Mouse (Mus musculus): ENCODE results near the gene Ccdc8. TPM values are rescaled to one million over a fixed set of nuclear protein-coding genes. Genes with fewer than 3 reads are reported as not detected.

Ccdc8 gene
- total and polyA plus RNA-seq, 2 experiments from 2014 or later, result 11.7 to 31.2 TPM

DNA sequence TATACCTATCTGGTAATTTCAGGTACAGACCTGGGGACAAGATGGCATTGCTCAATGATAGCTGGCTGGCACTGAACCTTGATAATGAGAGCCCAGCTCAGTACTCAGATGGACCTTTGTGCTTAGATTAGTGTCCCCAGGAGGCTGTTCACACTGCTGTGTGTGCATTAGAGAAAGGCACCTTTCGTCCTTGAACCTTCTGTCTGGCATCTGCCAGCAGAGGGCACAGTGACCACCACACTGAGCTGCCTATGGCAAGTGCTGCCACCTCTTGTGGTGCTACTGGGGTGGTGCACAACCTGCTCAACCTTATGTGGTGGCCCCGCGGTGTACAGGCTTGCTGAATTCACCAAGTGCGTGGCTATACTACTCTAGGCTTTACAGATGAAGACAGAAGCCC is 14.8 kb downstream of the Ccdc8 start:
- Histone ChIP-seq H3K4me2 (ENCODE audit: low read depth, low read length) (no peak overlapping the region), H3K27me3 (ENCODE audit: control insufficient read depth, insufficient read depth, low read length) (no peaks in the 10 kb centered on the region), H3K27ac (ENCODE audit: low read depth) (no peak overlapping the region), H3K36me3 (replicated peaks; ENCODE audit: control insufficient read depth, insufficient read depth, low read length) (peaks cover 84% of the 10 kb centered on the region), H3K4me1 (ENCODE audit: control insufficient read depth, insufficient read depth) (peaks cover 16% of the 10 kb centered on the region), H3K9me3 (replicated peaks; ENCODE audit: control insufficient read depth, low read length) (no peaks in the 10 kb centered on the region), H3K9ac (replicated peaks; ENCODE audit: low read depth, low read length) (no peak overlapping the region), H3K4me3 (ENCODE audit: low read depth, low read length) (no peak overlapping the region)
- no peak for TF ChIP-seq EP300 (IDR thresholded peaks at IDR 0.05; ENCODE audit: low read depth)
- TF ChIP-seq CTCF (IDR thresholded peaks at IDR 0.05; ENCODE audit: low read depth), result peak; percentile 95
- DNase-seq (ENCODE audit: low spot score) (peak; percentile 72), ATAC-seq (ENCODE audit: insufficient read depth, low read depth) (peak; percentile 50)
- 71% methylated on average over 4 of the region's 4 CpGs for WGBS

DNA sequence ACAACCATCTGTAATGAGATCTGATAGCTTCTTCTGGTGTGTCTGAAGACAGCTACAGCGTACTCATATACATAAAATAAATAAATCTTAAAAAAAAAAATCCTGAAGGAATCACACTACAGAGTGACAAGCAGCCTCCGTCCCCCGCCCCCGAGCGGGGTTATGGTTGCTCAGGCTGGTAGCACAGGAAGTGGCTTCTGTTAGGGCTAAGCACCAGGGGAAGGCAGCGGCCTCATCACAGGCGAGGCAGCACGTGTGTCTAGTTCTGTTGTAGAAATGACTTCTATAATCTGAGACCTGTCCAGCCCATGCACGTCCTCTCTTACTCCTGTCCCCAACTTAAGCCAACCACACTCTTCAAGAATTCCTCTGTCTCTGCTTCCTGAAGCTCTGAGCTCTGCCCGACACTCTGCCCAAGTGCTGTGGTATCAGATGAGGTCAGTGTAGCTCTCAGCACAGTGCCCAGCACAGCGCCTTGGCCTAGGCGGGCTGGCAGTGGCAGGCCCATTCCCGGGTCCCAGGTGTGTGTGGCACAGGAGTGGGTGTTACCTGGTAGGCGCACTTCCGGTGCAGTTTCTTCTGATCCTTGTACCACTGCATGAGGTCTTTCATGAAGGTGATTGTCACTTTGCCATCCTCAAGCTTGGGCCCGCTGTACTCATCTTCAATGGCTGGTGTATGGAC is 17.0 kb downstream of the Ccdc8 start:
- Histone ChIP-seq H3K4me1 (ENCODE audit: control insufficient read depth, insufficient read depth) (no peaks in the 10 kb centered on the region), H3K27ac (ENCODE audit: low read depth) (no peak overlapping the region), H3K4me3 (ENCODE audit: low read depth, low read length) (no peak overlapping the region), H3K9me3 (replicated peaks; ENCODE audit: control insufficient read depth, low read length) (no peaks in the 10 kb centered on the region), H3K27me3 (ENCODE audit: control insufficient read depth, insufficient read depth, low read length) (no peaks in the 10 kb centered on the region), H3K36me3 (replicated peaks; ENCODE audit: control insufficient read depth, insufficient read depth, low read length) (peaks cover 93% of the 10 kb centered on the region), H3K4me2 (ENCODE audit: low read depth, low read length) (no peak overlapping the region), H3K9ac (replicated peaks; ENCODE audit: low read depth, low read length) (no peak overlapping the region)
- WGBS, result 84% methylated on average over 16 of the region's 16 CpGs
- DNase-seq (ENCODE audit: low spot score), result no peak
- no peak for TF ChIP-seq EP300 (IDR thresholded peaks at IDR 0.05; ENCODE audit: low read depth)
- TF ChIP-seq CTCF (IDR thresholded peaks at IDR 0.05; ENCODE audit: low read depth), result no peak
- ATAC-seq (ENCODE audit: insufficient read depth, low read depth), result no peak

DNA sequence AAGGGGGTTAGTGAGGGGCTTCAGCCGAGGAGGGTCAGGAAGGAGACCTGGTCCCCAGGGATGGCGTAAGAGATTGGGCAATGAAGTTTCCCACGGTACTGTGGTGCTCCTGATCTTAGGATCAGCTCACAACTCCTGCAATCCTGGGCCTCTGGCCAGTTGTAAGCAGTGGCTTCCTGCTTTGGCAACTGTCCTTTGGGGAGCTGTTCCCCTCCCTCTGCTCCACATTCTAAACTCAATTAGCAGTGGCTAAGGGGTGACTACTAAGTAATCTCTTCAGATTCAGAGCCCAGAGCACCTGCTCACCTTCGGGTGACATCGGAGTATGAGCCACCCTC is 17.5 kb downstream of the Ccdc8 start:
- DNase-seq (ENCODE audit: low spot score) (no peak), ATAC-seq (ENCODE audit: insufficient read depth, low read depth) (no peak)
- TF ChIP-seq CTCF (IDR thresholded peaks at IDR 0.05; ENCODE audit: low read depth) (no peak), EP300 (IDR thresholded peaks at IDR 0.05; ENCODE audit: low read depth) (no peak)
- Histone ChIP-seq H3K4me2 (ENCODE audit: low read depth, low read length) (no peak overlapping the region), H3K27me3 (ENCODE audit: control insufficient read depth, insufficient read depth, low read length) (no peaks in the 10 kb centered on the region), H3K27ac (ENCODE audit: low read depth) (no peak overlapping the region), H3K9ac (replicated peaks; ENCODE audit: low read depth, low read length) (no peak overlapping the region), H3K4me3 (ENCODE audit: low read depth, low read length) (no peak overlapping the region), H3K9me3 (replicated peaks; ENCODE audit: control insufficient read depth, low read length) (no peaks in the 10 kb centered on the region), H3K4me1 (ENCODE audit: control insufficient read depth, insufficient read depth) (no peaks in the 10 kb centered on the region), H3K36me3 (replicated peaks; ENCODE audit: control insufficient read depth, insufficient read depth, low read length) (peaks cover 93% of the 10 kb centered on the region)
- 77% methylated on average over 5 of the region's 5 CpGs for WGBS

DNA sequence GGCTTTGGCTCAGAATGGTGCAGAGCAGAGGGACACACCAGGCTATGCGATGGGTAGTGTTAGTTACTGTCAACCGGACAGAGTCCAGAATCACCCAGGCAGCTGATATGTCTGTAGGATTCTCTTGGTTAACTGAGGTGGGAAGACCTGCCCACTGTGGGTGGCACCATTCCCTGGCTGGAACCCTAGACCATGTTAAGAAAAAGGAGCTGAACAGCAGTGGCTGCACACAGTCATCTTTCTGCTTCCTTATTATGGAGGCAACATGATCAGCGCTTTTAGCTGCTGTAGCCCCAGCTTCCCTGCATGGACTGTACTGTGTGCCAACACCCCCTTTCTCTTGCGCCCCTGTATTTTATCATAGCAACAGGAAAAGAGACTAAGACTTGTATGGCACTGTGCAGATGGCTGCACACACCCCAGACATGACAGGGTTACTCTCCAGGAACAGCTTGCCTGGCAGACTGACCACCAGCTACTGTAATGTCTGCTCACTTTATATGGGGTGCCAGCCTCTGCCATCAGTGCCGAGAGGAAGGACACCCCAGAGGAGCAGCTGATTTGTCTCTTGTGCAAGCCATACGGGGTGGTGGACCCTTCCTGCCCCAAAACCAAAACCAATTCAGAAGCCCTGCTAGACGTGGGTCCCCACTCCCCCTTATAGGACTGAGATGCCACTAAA is 19.5 kb downstream of the Ccdc8 start:
- Histone ChIP-seq H3K4me2 (ENCODE audit: low read depth, low read length) (no peak overlapping the region), H3K36me3 (replicated peaks; ENCODE audit: control insufficient read depth, insufficient read depth, low read length) (peaks cover 91% of the 10 kb centered on the region), H3K9me3 (replicated peaks; ENCODE audit: control insufficient read depth, low read length) (no peaks in the 10 kb centered on the region), H3K4me3 (ENCODE audit: low read depth, low read length) (no peak overlapping the region), H3K9ac (replicated peaks; ENCODE audit: low read depth, low read length) (no peak overlapping the region), H3K4me1 (ENCODE audit: control insufficient read depth, insufficient read depth) (peaks cover 13% of the 10 kb centered on the region), H3K27ac (ENCODE audit: low read depth) (no peak overlapping the region), H3K27me3 (ENCODE audit: control insufficient read depth, insufficient read depth, low read length) (no peaks in the 10 kb centered on the region)
- WGBS, result 86% methylated on average over 7 of the region's 7 CpGs
- ATAC-seq (ENCODE audit: insufficient read depth, low read depth), result no peak
- TF ChIP-seq EP300 (IDR thresholded peaks at IDR 0.05; ENCODE audit: low read depth) (no peak), CTCF (IDR thresholded peaks at IDR 0.05; ENCODE audit: low read depth) (no peak)
- no peak for DNase-seq (ENCODE audit: low spot score)

DNA sequence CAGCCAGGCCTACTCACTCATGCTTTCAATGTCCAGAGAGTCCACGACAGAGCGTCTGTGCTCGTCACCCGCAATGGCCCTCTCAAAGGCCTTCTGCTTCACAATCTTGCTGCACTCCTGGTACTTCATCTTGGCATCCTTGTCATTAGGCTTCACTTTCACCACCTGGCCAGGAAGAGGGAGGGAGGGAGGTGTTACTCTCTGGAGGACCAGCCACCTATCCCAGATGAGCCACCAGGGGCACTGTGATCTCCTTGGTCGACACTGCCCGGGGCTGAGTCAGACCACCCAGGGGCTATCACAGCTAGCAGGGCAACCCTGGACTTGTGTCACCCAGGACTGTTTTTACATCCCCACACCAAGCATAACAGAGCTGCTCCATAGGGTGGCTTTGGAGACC is 22.9 kb downstream of the Ccdc8 start:
- DNase-seq (ENCODE audit: low spot score) (no peak), ATAC-seq (ENCODE audit: insufficient read depth, low read depth) (no peak)
- Histone ChIP-seq H3K9me3 (replicated peaks; ENCODE audit: control insufficient read depth, low read length) (no peaks in the 10 kb centered on the region), H3K36me3 (replicated peaks; ENCODE audit: control insufficient read depth, insufficient read depth, low read length) (peaks cover 73% of the 10 kb centered on the region), H3K4me1 (ENCODE audit: control insufficient read depth, insufficient read depth) (peaks cover 32% of the 10 kb centered on the region), H3K27ac (ENCODE audit: low read depth) (no peak overlapping the region), H3K9ac (replicated peaks; ENCODE audit: low read depth, low read length) (no peak overlapping the region), H3K27me3 (ENCODE audit: control insufficient read depth, insufficient read depth, low read length) (no peaks in the 10 kb centered on the region), H3K4me2 (ENCODE audit: low read depth, low read length) (no peak overlapping the region), H3K4me3 (ENCODE audit: low read depth, low read length) (no peak overlapping the region)
- WGBS, result 83% methylated on average over 6 of the region's 6 CpGs
- TF ChIP-seq EP300 (IDR thresholded peaks at IDR 0.05; ENCODE audit: low read depth) (no peak), CTCF (IDR thresholded peaks at IDR 0.05; ENCODE audit: low read depth) (peak; percentile 23; the same call in 1 of the 2 replicates)

All from heart, postnatal 0 days (tissue).